In genomic region chr10:87593916-87594315, GRCm38 (mm10) we compare ENCODE assay signal across 20 mouse cellular contexts.
DNase-seq lines count a peak whose midpoint lies in the region; ATAC-seq lines count a peak whose summit lies in the region.
"Had no signal": no experiment of that assay in that cellular context is flagged by ENCODE, and none has a peak within 500 bp of the region (broad histone marks: within the 10 kb centered on the region; RNA-seq: fewer than 3 reads in every experiment).

No protein-coding gene starts in this region.

- H3K36me3 ChIP-seq in forebrain, embryonic 14.5 days (ENCODE audit: control insufficient read depth, insufficient read depth, low read length) = no peaks in the 10 kb centered on the region
- H3K36me3 ChIP-seq in forebrain, embryonic 12.5 days (replicated peaks) = no peaks in the 10 kb centered on the region
- H3K36me3 ChIP-seq in heart, embryonic 11.5 days (ENCODE audit: control insufficient read depth, insufficient read depth, low read length) = no peaks in the 10 kb centered on the region
- no peaks in the 10 kb centered on the region for H3K36me3 ChIP-seq in hindbrain, embryonic 14.5 days (replicated peaks; ENCODE audit: control insufficient read depth, insufficient read depth)
- H3K36me3 ChIP-seq: embryonic facial prominence, embryonic 13.5 days; G1E; heart, embryonic 13.5 days; hindbrain, embryonic 13.5 days; intestine, embryonic 15.5 days had no signal

- 16% methylated on average over 2 of the region's 2 CpGs for WGBS in forebrain, embryonic 14.5 days
- WGBS in forebrain, embryonic 12.5 days = 32% methylated on average over 2 of the region's 2 CpGs
- 43% methylated on average over 2 of the region's 2 CpGs for WGBS in heart, embryonic 11.5 days (ENCODE audit: insufficient replicate concordance)
- 64% methylated on average over 2 of the region's 2 CpGs for WGBS in hindbrain, embryonic 14.5 days

- no peak overlapping the region for H3K9ac ChIP-seq in forebrain, embryonic 14.5 days (ENCODE audit: low read length)
- H3K9ac ChIP-seq in forebrain, embryonic 12.5 days = no peak overlapping the region
- H3K9ac ChIP-seq in heart, embryonic 11.5 days (ENCODE audit: low read depth, low read length) = no peak overlapping the region
- no peak overlapping the region for H3K9ac ChIP-seq in hindbrain, embryonic 14.5 days
- H3K9ac ChIP-seq: embryonic facial prominence, embryonic 13.5 days; forebrain, embryonic 13.5 days; heart, embryonic 13.5 days; hindbrain, embryonic 13.5 days; intestine, embryonic 15.5 days had no signal

- no peak overlapping the region for H3K4me3 ChIP-seq in forebrain, embryonic 14.5 days (ENCODE audit: low read depth, low read length)
- no peak overlapping the region for H3K4me3 ChIP-seq in forebrain, embryonic 12.5 days (replicated peaks)
- H3K4me3 ChIP-seq in heart, embryonic 11.5 days (ENCODE audit: low read depth, low read length) = no peak overlapping the region
- no peak overlapping the region for H3K4me3 ChIP-seq in hindbrain, embryonic 14.5 days (replicated peaks; ENCODE audit: low read length)
- H3K4me3 ChIP-seq: embryonic facial prominence, embryonic 13.5 days; forebrain, embryonic 13.5 days; heart, embryonic 13.5 days; hindbrain, embryonic 13.5 days; intestine, embryonic 15.5 days had no signal

- H3K9me3 ChIP-seq in forebrain, embryonic 14.5 days (replicated peaks; ENCODE audit: control insufficient read depth, low read length) = no peaks in the 10 kb centered on the region
- no peaks in the 10 kb centered on the region for H3K9me3 ChIP-seq in forebrain, embryonic 12.5 days
- no peaks in the 10 kb centered on the region for H3K9me3 ChIP-seq in heart, embryonic 11.5 days (replicated peaks; ENCODE audit: control insufficient read depth, low read length)
- no peaks in the 10 kb centered on the region for H3K9me3 ChIP-seq in hindbrain, embryonic 14.5 days (ENCODE audit: control insufficient read depth, low read length)
- H3K9me3 ChIP-seq: embryonic facial prominence, embryonic 13.5 days; forebrain, embryonic 13.5 days; heart, embryonic 13.5 days; hindbrain, embryonic 13.5 days; intestine, embryonic 15.5 days had no signal

- no peak for ATAC-seq in forebrain, embryonic 14.5 days
- ATAC-seq in forebrain, embryonic 12.5 days (ENCODE audit: low FRiP score) = no peak
- no peak for ATAC-seq in heart, embryonic 11.5 days (replicated peaks; ENCODE audit: insufficient number of reproducible peaks, low FRiP score, low TSS enrichment)
- no peak for ATAC-seq in hindbrain, embryonic 14.5 days (ENCODE audit: low FRiP score)
- ATAC-seq: CD4-positive, CD25-positive, alpha-beta regulatory T cell, adult 4 months; forebrain, embryonic 13.5 days; intestine, embryonic 15.5 days had no signal

- H3K4me1 ChIP-seq in forebrain, embryonic 14.5 days (ENCODE audit: control insufficient read depth, insufficient read depth, low read length) = no peaks in the 10 kb centered on the region
- 0 out of 2 replicates have a peak, but pooled peaks cover 5% of the 10 kb centered on the region for H3K4me1 ChIP-seq in forebrain, embryonic 12.5 days
- no peaks in the 10 kb centered on the region for H3K4me1 ChIP-seq in heart, embryonic 11.5 days (ENCODE audit: control insufficient read depth, insufficient read depth, low read length)
- H3K4me1 ChIP-seq in hindbrain, embryonic 14.5 days (replicated peaks; ENCODE audit: control insufficient read depth, insufficient read depth, low read length) = no peaks in the 10 kb centered on the region
- H3K4me1 ChIP-seq: forebrain, embryonic 13.5 days; heart, embryonic 13.5 days; intestine, embryonic 15.5 days had no signal

- H3K27me3 ChIP-seq in forebrain, embryonic 14.5 days (replicated peaks; ENCODE audit: control insufficient read depth, insufficient read depth, low read length) = no peaks in the 10 kb centered on the region
- H3K27me3 ChIP-seq in forebrain, embryonic 12.5 days = no peaks in the 10 kb centered on the region
- no peaks in the 10 kb centered on the region for H3K27me3 ChIP-seq in heart, embryonic 11.5 days (ENCODE audit: control insufficient read depth, insufficient read depth, low read length)
- no peaks in the 10 kb centered on the region for H3K27me3 ChIP-seq in hindbrain, embryonic 14.5 days (ENCODE audit: control insufficient read depth, insufficient read depth, low read length)
- H3K27me3 ChIP-seq: embryonic facial prominence, embryonic 13.5 days; forebrain, embryonic 13.5 days; heart, embryonic 13.5 days; hindbrain, embryonic 13.5 days; intestine, embryonic 15.5 days had no signal

- H3K4me2 ChIP-seq in forebrain, embryonic 14.5 days (ENCODE audit: low read length) = no peak overlapping the region
- H3K4me2 ChIP-seq in forebrain, embryonic 12.5 days = no peak overlapping the region
- H3K4me2 ChIP-seq in heart, embryonic 11.5 days = no peak overlapping the region
- H3K4me2 ChIP-seq in hindbrain, embryonic 14.5 days (replicated peaks) = no peak overlapping the region
- H3K4me2 ChIP-seq: embryonic facial prominence, embryonic 13.5 days; forebrain, embryonic 13.5 days; heart, embryonic 13.5 days; hindbrain, embryonic 13.5 days; intestine, embryonic 15.5 days had no signal

- H3K27ac ChIP-seq in forebrain, embryonic 14.5 days (ENCODE audit: low read depth, low read length) = no peak overlapping the region
- no peak overlapping the region for H3K27ac ChIP-seq in forebrain, embryonic 12.5 days
- no peak overlapping the region for H3K27ac ChIP-seq in heart, embryonic 11.5 days (ENCODE audit: low read depth, low read length)
- H3K27ac ChIP-seq in hindbrain, embryonic 14.5 days = no peak overlapping the region
- H3K27ac ChIP-seq: embryonic facial prominence, embryonic 13.5 days; forebrain, embryonic 13.5 days; heart, embryonic 13.5 days; hindbrain, embryonic 13.5 days; intestine, embryonic 15.5 days had no signal

- DNase-seq in adrenal gland, adult 2 months = peak; percentile 6
- DNase-seq in adrenal gland, adult 8-10 months = no peak
- DNase-seq in forebrain, embryonic 14.5 days (ENCODE audit: low spot score) = peak; percentile 1
- peak; percentile 54 for DNase-seq in heart, adult 8-10 months (ENCODE audit: low spot score)
- DNase-seq in adipocyte (ENCODE audit: low spot score) = peak; percentile 4
- no peak for DNase-seq in hindbrain, embryonic 14.5 days (ENCODE audit: low spot score)
- DNase-seq: B cell, adult 2 months; cerebellum, adult 11 months; cerebellum, adult 8-10 months; cerebellum, postnatal 14 days; kidney, adult 18-20 months had no signal

Comparison
In these comparisons a context has a peak if more than half of its experiments do, and no peak if none do; other contexts are left out.
1. DNase-seq: peak in adrenal gland, adult 2 months (single experiment), forebrain, embryonic 14.5 days (single experiment), heart, adult 8-10 months (single experiment) and adipocyte (single experiment); none in adrenal gland, adult 8-10 months (single experiment) and hindbrain, embryonic 14.5 days (single experiment).